Mouse (Mus musculus): ENCODE results near the gene Pofut2.
"Not testable (repeated sequence)": the region's sequence is repeated elsewhere in the genome, so short reads cannot be mapped to it uniquely, and the experiment has no call there.

Gene Pofut2

GRCm38 (mm10) chr10:77266281-77266680 is 7.3 kb downstream of the Pofut2 start:
- no peak for DNase-seq (ENCODE audit: low spot score)

GRCm38 (mm10) chr10:77267027-77267426 is 8.0 kb downstream of the Pofut2 start:
- DNase-seq (ENCODE audit: low spot score): no peak

GRCm38 (mm10) chr10:77269129-77269528 is 10.1 kb downstream of the Pofut2 start:
- no peak for DNase-seq (ENCODE audit: low spot score)

- DNase-seq (ENCODE audit: low spot score): no peak
Observed at GRCm38 (mm10) chr10:77272980-77273730, 14.1 kb downstream of the Pofut2 start.

GRCm38 (mm10) chr10:77273798-77274197 is 14.8 kb downstream of the Pofut2 start:
- no peak for DNase-seq (ENCODE audit: low spot score)

GRCm38 (mm10) chr10:77282085-77282484 is 23.1 kb downstream of the Pofut2 start:
- not testable (repeated sequence) for DNase-seq (ENCODE audit: low spot score)

GRCm38 (mm10) chr10:77282822-77283221 is 23.8 kb downstream of the Pofut2 start:
- DNase-seq (ENCODE audit: low spot score): peak; percentile 78

- no peak for DNase-seq (ENCODE audit: low spot score)
Observed at GRCm38 (mm10) chr10:77284832-77285231, 25.8 kb downstream of the Pofut2 start.

- no peak for DNase-seq (ENCODE audit: low spot score)
Observed at GRCm38 (mm10) chr10:77287626-77288025, 28.6 kb downstream of the Pofut2 start.

GRCm38 (mm10) chr10:77288639-77289195 is 29.7 kb downstream of the Pofut2 start:
- no peak for DNase-seq (ENCODE audit: low spot score)

- DNase-seq (ENCODE audit: low spot score): no peak
Observed at GRCm38 (mm10) chr10:77289559-77289958, 30.5 kb downstream of the Pofut2 start.

- no peak for DNase-seq (ENCODE audit: low spot score)
Observed at GRCm38 (mm10) chr10:77290624-77291366, 31.8 kb downstream of the Pofut2 start.

GRCm38 (mm10) chr10:77294691-77295090 is 35.7 kb downstream of the Pofut2 start:
- DNase-seq (ENCODE audit: low spot score): no peak

GRCm38 (mm10) chr10:77298621-77299020 is 39.6 kb downstream of the Pofut2 start:
- peak; percentile 42 for DNase-seq (ENCODE audit: low spot score)

- no peak for DNase-seq (ENCODE audit: low spot score)
Observed at GRCm38 (mm10) chr10:77299194-77299593, 40.2 kb downstream of the Pofut2 start.

- DNase-seq (ENCODE audit: low spot score): no peak
Observed at GRCm38 (mm10) chr10:77300237-77300933, 41.4 kb downstream of the Pofut2 start.

GRCm38 (mm10) chr10:77300934-77301297 is 41.9 kb downstream of the Pofut2 start:
- peak; percentile 55 for DNase-seq (ENCODE audit: low spot score)

- no peak for DNase-seq (ENCODE audit: low spot score)
Observed at GRCm38 (mm10) chr10:77304362-77304761, 45.3 kb downstream of the Pofut2 start.

GRCm38 (mm10) chr10:77304840-77305533 is 46.0 kb downstream of the Pofut2 start:
- no peak for DNase-seq (ENCODE audit: low spot score)

GRCm38 (mm10) chr10:77305766-77306165 is 46.7 kb downstream of the Pofut2 start:
- no peak for DNase-seq (ENCODE audit: low spot score)

- no peak for DNase-seq (ENCODE audit: low spot score)
Observed at GRCm38 (mm10) chr10:77308978-77309377, 50.0 kb downstream of the Pofut2 start.

All from c-Kit-positive CD71-positive TER-119-positive erythroid progenitor cells, embryonic 14.5 days (primary cell).